Mouse (Mus musculus) olfactory bulb, adult 2 months (tissue): ENCODE measurements around the gene Gm9918.

Source experiments
- CTCF ChIP-seq: fragments of 200-500 bp; IDR thresholded peaks from 2 replicates; pipeline ENCODE4 v1.5.1; 2012; ENCODE audit warnings: low read depth, mild to moderate bottlenecking, low read length, moderate library complexity; ENCODE audit not compliant: insufficient read depth
- POLR2A ChIP-seq: fragments of 200-500 bp; IDR thresholded peaks from 2 replicates; pipeline ENCODE4 v1.6.1; 2012; ENCODE audit warnings: mild to moderate bottlenecking, low read depth, low read length, moderate library complexity; ENCODE audit not compliant: insufficient read depth

GRCm38 (mm10) chr15:102279092-102279782 is 8.9 kb downstream of the Gm9918 start, which contains the start of gene Mfsd5:
- 0 out of 2 replicates have a peak, but pooled peaks have one; percentile 7 for TF ChIP-seq CTCF
- TF ChIP-seq POLR2A = peak; percentile 92
